Mouse (Mus musculus) cerebellum, adult 9-10 months (tissue): Measurements from ENCODE around the gene Atp5s.

ENCODE experiments used
- DNase-seq: peaks from one replicate; pipeline ENCODE4 v3.0.0; 2022

Atp5s gene

GRCm38 (mm10) chr12:69724711-69725460 is at the start of gene Atp5s, which contains the start of gene L2hgdh:
Gene Atp5s (plus strand): TSS chr12:69724950.
Gene L2hgdh (minus strand): TSS chr12:69724873.
- peak; percentile 96 for DNase-seq

GRCm38 (mm10) chr12:69676157-69676556 is 48.6 kb upstream of the Atp5s start:
- peak; percentile 47 for DNase-seq

DNA sequence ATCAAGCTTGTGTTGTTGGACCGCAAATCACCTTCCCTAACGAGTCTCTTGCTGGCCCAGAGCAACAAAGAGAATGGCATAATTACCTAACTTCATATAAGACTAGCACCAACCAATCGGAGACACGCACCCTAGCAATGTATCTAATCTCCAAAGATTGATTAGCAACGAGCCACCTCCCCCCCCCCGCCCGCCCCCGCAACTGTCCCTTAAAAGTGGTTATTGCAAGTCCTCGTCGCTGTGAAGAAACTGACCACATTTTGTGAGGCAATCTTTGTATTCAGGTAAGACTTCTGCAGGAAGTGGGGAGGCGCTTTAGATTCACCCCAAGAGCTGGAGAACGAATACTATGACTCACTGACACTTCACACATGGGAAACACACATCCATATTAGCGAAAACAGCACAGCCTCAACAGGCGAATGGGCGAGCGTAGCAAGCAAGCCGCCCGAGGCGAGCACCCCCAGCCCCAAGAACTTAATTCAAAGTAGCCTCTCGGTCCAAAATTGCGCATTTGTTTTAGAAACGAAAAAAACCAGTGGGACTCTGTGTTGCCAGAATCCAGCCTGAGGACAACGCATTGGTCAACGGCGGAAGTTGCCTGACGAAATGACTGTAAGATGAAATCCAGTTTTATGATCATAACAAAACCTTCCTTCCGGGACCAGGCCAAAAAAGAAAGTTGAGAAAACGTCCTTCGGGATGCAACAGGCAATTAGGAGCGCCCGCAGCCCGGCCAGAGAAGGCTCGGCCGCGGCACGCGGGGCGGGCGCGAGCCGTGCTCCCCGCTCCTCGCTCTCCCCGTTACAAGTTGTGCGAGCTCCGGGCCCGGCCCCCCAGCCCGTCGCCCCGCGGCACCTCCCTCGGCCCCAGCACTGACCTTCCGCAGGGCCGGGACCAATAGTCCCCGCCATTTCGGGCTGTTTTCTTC is 43.9 kb upstream of the Atp5s start:
- peak; percentile 54 for DNase-seq

- peak; percentile 69 for DNase-seq
These were observed 43.1 kb upstream of the Atp5s start, which contains the start of gene Sos2 for GRCm38 (mm10) chr12:69681566-69682061. Gene Sos2 (minus strand): TSS chr12:69681852.

- DNase-seq: peak; percentile 86
These were observed 42.5 kb upstream of the Atp5s start for GRCm38 (mm10) chr12:69682065-69682787.

GRCm38 (mm10) chr12:69682788-69683419 is 41.8 kb upstream of the Atp5s start:
- DNase-seq: peak; percentile 41

DNA sequence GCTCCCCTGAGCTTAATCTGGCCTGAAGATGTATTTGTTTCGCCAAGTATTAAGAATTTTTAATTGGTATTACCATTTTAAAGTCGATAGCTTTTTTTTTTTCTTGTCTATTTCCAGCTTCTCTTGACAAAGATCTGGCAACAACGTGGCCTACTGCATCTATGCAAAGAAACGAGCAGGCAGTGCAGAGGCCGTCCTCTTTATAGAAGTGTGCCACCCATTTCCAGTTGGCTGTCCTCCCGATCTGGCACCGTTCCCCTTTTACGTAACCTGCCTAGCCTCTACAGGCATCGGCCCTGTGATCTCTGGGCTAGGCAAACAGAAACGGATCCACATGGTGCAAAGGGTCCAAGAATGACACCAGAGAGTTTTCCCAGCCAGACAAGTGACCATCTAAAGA is 41.2 kb upstream of the Atp5s start:
- peak; percentile 95 for DNase-seq

GRCm38 (mm10) chr12:69688368-69688767 is 36.4 kb upstream of the Atp5s start:
- DNase-seq: no peak

GRCm38 (mm10) chr12:69689094-69689493 is 35.7 kb upstream of the Atp5s start:
- no peak for DNase-seq

GRCm38 (mm10) chr12:69690714-69691113 is 34.0 kb upstream of the Atp5s start:
- DNase-seq: no peak

GRCm38 (mm10) chr12:69693471-69693870 is 31.3 kb upstream of the Atp5s start:
- no peak for DNase-seq

DNA sequence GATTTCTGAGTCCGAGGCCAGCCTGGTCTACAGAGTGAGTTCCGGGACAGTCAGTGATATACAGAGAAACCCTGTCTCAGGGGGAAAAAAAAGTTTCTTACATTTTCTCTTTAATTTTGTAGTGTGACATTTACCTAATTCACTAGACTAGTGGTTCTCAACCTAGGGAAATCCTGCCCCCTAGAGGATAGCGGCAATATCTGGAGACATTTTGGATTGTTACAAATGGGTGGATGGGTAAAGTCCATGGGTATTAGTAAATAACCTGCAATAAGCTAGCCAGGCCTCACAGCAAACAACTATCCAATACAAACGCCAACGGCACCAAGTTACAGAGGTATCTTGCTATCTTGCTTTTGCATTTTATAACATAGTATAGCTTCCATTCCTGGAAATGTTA is 28.0 kb upstream of the Atp5s start:
- DNase-seq: peak; percentile 66

- DNase-seq: no peak
These were observed 26.4 kb upstream of the Atp5s start for GRCm38 (mm10) chr12:69698352-69698751.

GRCm38 (mm10) chr12:69704799-69705458 is 19.8 kb upstream of the Atp5s start:
- DNase-seq: no peak

- no peak for DNase-seq
These were observed 11.1 kb upstream of the Atp5s start for GRCm38 (mm10) chr12:69713628-69714027.

- no peak for DNase-seq
These were observed 1.9 kb upstream of the Atp5s start for GRCm38 (mm10) chr12:69722857-69723256.

- DNase-seq: peak; percentile 27
These were observed 1.4 kb upstream of the Atp5s start for GRCm38 (mm10) chr12:69723376-69723775.

DNA sequence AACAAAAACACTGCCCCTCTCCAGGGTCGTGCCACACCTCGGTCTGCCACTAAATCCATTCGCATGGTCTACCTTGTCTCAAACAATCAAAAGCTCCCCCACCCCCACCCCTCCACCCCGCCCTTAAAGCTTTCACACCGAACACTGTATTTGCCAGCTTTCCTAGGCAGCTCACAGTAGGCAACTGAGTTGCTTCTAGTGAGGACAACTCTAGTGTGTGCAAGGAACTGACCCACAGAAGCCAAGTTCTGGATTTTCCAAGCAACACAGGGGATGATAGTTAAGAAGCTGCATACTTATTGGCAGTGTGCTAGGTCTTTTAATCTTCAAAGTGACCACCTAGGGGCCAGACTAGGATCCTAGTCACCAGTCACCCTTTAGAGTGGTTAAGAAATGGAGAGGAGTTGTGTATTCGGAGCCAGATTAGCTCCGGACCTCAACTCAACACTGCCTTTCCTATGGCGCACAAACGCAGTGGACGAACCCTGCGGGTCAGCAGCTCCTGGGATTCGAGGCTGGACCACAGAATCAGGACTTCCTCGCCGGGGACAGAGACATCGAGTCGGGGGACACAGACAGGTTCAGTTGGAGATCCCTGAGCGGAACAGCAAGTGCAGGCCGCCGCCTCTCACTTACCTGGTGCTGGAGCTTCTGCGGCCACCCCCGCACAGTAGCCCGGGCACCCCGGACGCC is 586 bp upstream of the Atp5s start:
- DNase-seq: peak; percentile 35

GRCm38 (mm10) chr12:69729246-69729645 is 4.5 kb downstream of the Atp5s start:
- no peak for DNase-seq

- no peak for DNase-seq
These were observed 5.6 kb downstream of the Atp5s start for GRCm38 (mm10) chr12:69730306-69730705.

GRCm38 (mm10) chr12:69732221-69732620 is 7.5 kb downstream of the Atp5s start:
- DNase-seq: no peak
